In the genomic region with DNA sequence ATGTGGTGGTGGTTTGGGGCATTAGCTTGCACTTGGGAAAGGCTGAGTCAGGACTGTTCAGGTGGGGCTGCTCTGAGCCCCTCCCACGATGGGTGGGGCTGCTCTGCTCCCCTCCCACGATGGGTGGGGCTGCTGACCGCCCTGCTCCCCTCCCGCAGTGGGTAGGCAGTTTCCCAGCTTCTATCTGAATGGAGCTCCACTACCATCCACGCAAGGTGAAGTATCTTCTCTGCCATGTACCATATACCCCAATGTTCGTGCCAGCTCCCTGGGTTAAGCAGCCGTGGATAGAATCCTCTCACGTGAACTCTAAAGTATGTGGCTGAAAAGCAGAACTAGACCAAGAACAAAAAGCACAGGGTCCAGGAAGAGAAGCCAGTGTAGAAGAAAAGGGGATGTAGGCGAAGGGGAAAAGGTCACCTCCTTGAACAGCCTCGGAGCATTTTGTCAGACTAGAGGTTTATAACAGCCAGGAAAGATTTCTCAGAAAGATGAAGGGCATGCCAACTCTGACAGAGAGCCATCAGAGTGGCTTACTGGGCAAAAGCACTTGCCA, we compare ENCODE assay signal across 11 mouse cellular contexts. TPM values are rescaled to one million over a fixed set of nuclear protein-coding genes. Genes with fewer than 3 reads are reported as not detected.
DNase-seq lines count a peak whose midpoint lies in the region; ATAC-seq and TF ChIP-seq lines count a peak whose summit lies in the region.
"Had no signal": no experiment of that assay in that cellular context is flagged by ENCODE, and none has a peak within 500 bp of the region (broad histone marks: within the 10 kb centered on the region; RNA-seq: fewer than 3 reads in every experiment).

No protein-coding gene starts in this region.

- peak; percentile 98 for ATAC-seq in liver, embryonic 16.5 days (ENCODE audit: low read depth)
- ATAC-seq in stomach, embryonic 15.5 days (ENCODE audit: insufficient read depth, low FRiP score, low read depth): peak; percentile 80
- no peak for ATAC-seq in hindbrain, embryonic 11.5 days (ENCODE audit: low FRiP score)

- H3K36me3 ChIP-seq in liver, embryonic 16.5 days (ENCODE audit: control insufficient read depth, insufficient read depth): no peaks in the 10 kb centered on the region
- H3K36me3 ChIP-seq in stomach, embryonic 15.5 days: no peaks in the 10 kb centered on the region
- H3K36me3 ChIP-seq in hindbrain, embryonic 11.5 days (ENCODE audit: control insufficient read depth, insufficient read depth, low read length): no peaks in the 10 kb centered on the region

- peak overlapping the region; percentile 11 for H3K9ac ChIP-seq in liver, embryonic 16.5 days (ENCODE audit: low read depth, low read length)
- no peak overlapping the region for H3K9ac ChIP-seq in stomach, embryonic 15.5 days
- H3K9ac ChIP-seq in hindbrain, embryonic 11.5 days (ENCODE audit: low read depth, low read length): no peak overlapping the region
- H3K9ac ChIP-seq: lung, embryonic 14.5 days had no signal

- peaks cover 3% of the 10 kb centered on the region; the same call in 1 of the 2 replicates for H3K4me1 ChIP-seq in brown adipose tissue, adult 24 weeks (ENCODE audit: control insufficient read depth, insufficient read depth, insufficient read length, low read length)
- H3K4me1 ChIP-seq in liver, embryonic 16.5 days (ENCODE audit: control insufficient read depth, low read depth, low read length): peaks cover 34% of the 10 kb centered on the region
- H3K4me1 ChIP-seq in stomach, embryonic 15.5 days: peaks cover 7% of the 10 kb centered on the region
- H3K4me1 ChIP-seq in lung, adult 2 months (ENCODE audit: control insufficient read depth, insufficient read depth, low read length): peaks cover 10% of the 10 kb centered on the region
- H3K4me1 ChIP-seq in hindbrain, embryonic 11.5 days (replicated peaks; ENCODE audit: control insufficient read depth, insufficient read depth, low read length): peaks cover 7% of the 10 kb centered on the region

- no peaks in the 10 kb centered on the region for H3K9me3 ChIP-seq in liver, embryonic 16.5 days (replicated peaks; ENCODE audit: control insufficient read depth, low read length)
- no peaks in the 10 kb centered on the region for H3K9me3 ChIP-seq in stomach, embryonic 15.5 days
- no peaks in the 10 kb centered on the region for H3K9me3 ChIP-seq in hindbrain, embryonic 11.5 days (ENCODE audit: control insufficient read depth, low read length)

- H3K27ac ChIP-seq in brown adipose tissue, adult 24 weeks (replicated peaks; ENCODE audit: low read depth, low read length): peak overlapping the region; percentile 78
- peak overlapping the region; percentile 79 for H3K27ac ChIP-seq in liver, embryonic 16.5 days (ENCODE audit: low read length)
- H3K27ac ChIP-seq in stomach, embryonic 15.5 days: no peak overlapping the region
- no peak overlapping the region for H3K27ac ChIP-seq in hindbrain, embryonic 11.5 days (ENCODE audit: low read depth, low read length)

- no peaks in the 10 kb centered on the region for H3K27me3 ChIP-seq in liver, embryonic 16.5 days (ENCODE audit: control insufficient read depth, insufficient read depth, low read depth, low read length)
- no peaks in the 10 kb centered on the region for H3K27me3 ChIP-seq in stomach, embryonic 15.5 days (replicated peaks)
- H3K27me3 ChIP-seq in hindbrain, embryonic 11.5 days (ENCODE audit: control insufficient read depth, insufficient read depth, low read length): no peaks in the 10 kb centered on the region

- WGBS in liver, embryonic 16.5 days (ENCODE audit: insufficient replicate concordance): 18% methylated on average over 10 of the region's 10 CpGs
- WGBS in stomach, embryonic 15.5 days: 65% methylated on average over 10 of the region's 10 CpGs
- 63% methylated on average over 10 of the region's 10 CpGs for WGBS in lung, adult 2 months
- WGBS in hindbrain, embryonic 11.5 days: 71% methylated on average over 10 of the region's 10 CpGs

- no peak for TF ChIP-seq POLR2A in lung, adult 2 months (IDR thresholded peaks at IDR 0.05; ENCODE audit: borderline replicate concordance, extremely low read depth, low read depth, low read length)

- DNase-seq in lung, postnatal 36 days: peak; percentile 51
- no peak for DNase-seq in lung, postnatal 25 days (ENCODE audit: low spot score)
- no peak for DNase-seq in lung, adult 2 months
- DNase-seq in hindbrain, embryonic 11.5 days (ENCODE audit: low spot score): no peak
- no peak for DNase-seq in gastrocnemius, postnatal 10 days
- DNase-seq: cerebellum, adult 9-10 months; lung, embryonic 14.5 days; thymus, adult 2 months had no signal

- peak overlapping the region; percentile 25 for H3K4me2 ChIP-seq in liver, embryonic 16.5 days (ENCODE audit: low read depth, low read length)
- no peak overlapping the region for H3K4me2 ChIP-seq in stomach, embryonic 15.5 days
- H3K4me2 ChIP-seq in hindbrain, embryonic 11.5 days (replicated peaks; ENCODE audit: low read depth, low read length): no peak overlapping the region
- H3K4me2 ChIP-seq: lung, embryonic 14.5 days had no signal

- no peak overlapping the region for H3K4me3 ChIP-seq in brown adipose tissue, adult 24 weeks (ENCODE audit: insufficient read depth, low read depth, low read length)
- H3K4me3 ChIP-seq in liver, embryonic 16.5 days (ENCODE audit: low read depth, low read length): peak overlapping the region; percentile 18; the same call in 1 of the 2 replicates
- H3K4me3 ChIP-seq in stomach, embryonic 15.5 days (replicated peaks): no peak overlapping the region
- no peak overlapping the region for H3K4me3 ChIP-seq in lung, adult 2 months (replicated peaks; ENCODE audit: extremely low read depth, low read depth, low read length)
- H3K4me3 ChIP-seq in hindbrain, embryonic 11.5 days (ENCODE audit: low read depth, low read length): no peak overlapping the region

- TF ChIP-seq CTCF in lung, adult 2 months (IDR thresholded peaks at IDR 0.05; ENCODE audit: insufficient read depth, low read length): no peak

RNA-seq across cellular contexts. Expression of gene Zfp217, which starts 54.0 kb away (rescaled TPM):
- polyA plus RNA-seq in brown adipose tissue, adult 24 weeks (2012; ENCODE audit: insufficient read depth, insufficient read length, missing spikeins): 5.3 and 7.2 TPM in 2 replicates
- 4.2 and 5.7 TPM in 2 replicates for polyA plus RNA-seq in liver, embryonic 16.5 days (2015; fragmentation: Nextera tagmentation; extraction: Ambion mirVana)
- polyA plus RNA-seq in stomach, embryonic 15.5 days (2015; fragmentation: Nextera tagmentation; extraction: Ambion mirVana): 3.9 and 4.0 TPM in 2 replicates
- polyA plus RNA-seq in lung, adult 2 months (2012; rRNA removed): 13.7 and 19.8 TPM in 2 replicates
- polyA plus RNA-seq in hindbrain, embryonic 11.5 days (2014; fragmentation: Nextera tagmentation; extraction: Ambion mirVana): 3.2 and 4.8 TPM in 2 replicates
- 10 to 100 TPM; 10.0 to 12.5 TPM for total RNA-seq in gastrocnemius, postnatal 10 days (2021)

Comparison
In these comparisons a context has a peak if more than half of its experiments do, and no peak if none do; other contexts are left out.
1. H3K27ac ChIP-seq: peak in brown adipose tissue, adult 24 weeks (single experiment) and liver, embryonic 16.5 days (single experiment); none in stomach, embryonic 15.5 days (single experiment) and hindbrain, embryonic 11.5 days (single experiment).